Comparison of ENCODE assay signal across 10 mouse cellular contexts in the genomic region with DNA sequence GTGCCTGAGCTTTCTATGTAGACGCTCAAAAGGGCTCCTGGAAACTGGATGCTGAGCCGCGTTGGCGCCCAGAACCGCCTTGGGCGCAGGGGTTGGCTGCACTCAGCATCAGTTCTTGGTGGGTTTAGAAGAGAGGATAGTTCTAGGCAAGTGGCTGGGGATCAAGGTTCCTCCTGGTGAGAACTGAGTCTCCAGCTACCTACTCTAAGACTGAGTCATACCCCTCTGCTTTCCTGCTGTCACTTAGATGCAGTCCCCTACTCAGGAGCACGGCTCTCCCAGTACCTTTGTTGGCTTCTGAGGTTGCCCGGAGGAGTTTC. TPM values are rescaled to one million over a fixed set of nuclear protein-coding genes. Genes with fewer than 3 reads are reported as not detected.
DNase-seq lines count a peak whose midpoint lies in the region; ATAC-seq lines count a peak whose summit lies in the region.
"Had no signal": no experiment of that assay in that cellular context is flagged by ENCODE, and none has a peak within 500 bp of the region (broad histone marks: within the 10 kb centered on the region; RNA-seq: fewer than 3 reads in every experiment).

No protein-coding gene starts in this region.

- no peak for ATAC-seq in forebrain, embryonic 11.5 days (replicated peaks; ENCODE audit: low FRiP score)
- ATAC-seq in limb, embryonic 12.5 days (ENCODE audit: insufficient number of reproducible peaks, insufficient read depth, low FRiP score, low TSS enrichment, low read depth): no peak
- peak; percentile 36; the same call in 1 of the 2 replicates for ATAC-seq in neural tube, embryonic 15.5 days (ENCODE audit: low FRiP score)
- ATAC-seq in erythroblast, adult 5-6 weeks (replicated peaks; ENCODE audit: low FRiP score, poor library complexity, severe bottlenecking): no peak

- H3K27me3 ChIP-seq in forebrain, embryonic 11.5 days (ENCODE audit: control insufficient read depth, insufficient read depth, low read length): peaks cover 39% of the 10 kb centered on the region
- H3K27me3 ChIP-seq in limb, embryonic 12.5 days: peaks cover 54% of the 10 kb centered on the region
- H3K27me3 ChIP-seq in neural tube, embryonic 15.5 days (replicated peaks): peaks cover 47% of the 10 kb centered on the region

- no peak overlapping the region for H3K27ac ChIP-seq in forebrain, embryonic 11.5 days (ENCODE audit: low read depth, low read length)
- H3K27ac ChIP-seq in limb, embryonic 12.5 days: no peak overlapping the region
- no peak overlapping the region for H3K27ac ChIP-seq in neural tube, embryonic 15.5 days (replicated peaks)

- peaks cover 9% of the 10 kb centered on the region for H3K4me1 ChIP-seq in forebrain, embryonic 11.5 days (replicated peaks; ENCODE audit: control insufficient read depth, insufficient read depth, low read length)
- peaks cover 21% of the 10 kb centered on the region for H3K4me1 ChIP-seq in limb, embryonic 12.5 days (replicated peaks)
- peaks cover 31% of the 10 kb centered on the region for H3K4me1 ChIP-seq in neural tube, embryonic 15.5 days

- peak; percentile 19 to 30 for DNase-seq in left cerebral cortex, postnatal 25 days (ENCODE audit: low spot score in 2 of 2)
- DNase-seq in left cerebral cortex, postnatal 10 days (ENCODE audit: extremely low spot score in 1 of 2, low spot score in 2 of 2): no peak
- no peak for DNase-seq in forebrain, embryonic 11.5 days (ENCODE audit: low spot score)
- no peak for DNase-seq in thymus, postnatal 10 days (ENCODE audit: low spot score in 2 of 2)
- DNase-seq in spleen, postnatal 10 days (ENCODE audit: low spot score in 2 of 2): no peak
- DNase-seq: thymus, postnatal 25 days had no signal

- H3K4me3 ChIP-seq in forebrain, embryonic 11.5 days (ENCODE audit: low read depth, low read length): peak overlapping the region; percentile 22
- peak overlapping the region; percentile 43 for H3K4me3 ChIP-seq in limb, embryonic 12.5 days (replicated peaks)
- peak overlapping the region; percentile 44 for H3K4me3 ChIP-seq in neural tube, embryonic 15.5 days (replicated peaks)

- H3K9me3 ChIP-seq in forebrain, embryonic 11.5 days (ENCODE audit: control insufficient read depth, low read length): no peaks in the 10 kb centered on the region
- H3K9me3 ChIP-seq in limb, embryonic 12.5 days: no peaks in the 10 kb centered on the region
- H3K9me3 ChIP-seq in neural tube, embryonic 15.5 days (replicated peaks): no peaks in the 10 kb centered on the region
- H3K9me3 ChIP-seq: megakaryocyte, embryonic 14.5 days had no signal

- intact Hi-C loops in left cerebral cortex, postnatal 25 days (cut with DNase I): loop anchor here (1.0 kb wide), 1 partner anchor 343 kb away; no protein-coding TSS in a partner anchor
- intact Hi-C loops in left cerebral cortex, postnatal 10 days (cut with DNase I): loop anchor here (5.0 kb wide), 2 partner anchors 120 to 285 kb away; no protein-coding TSS in a partner anchor

- no peak overlapping the region for H3K9ac ChIP-seq in forebrain, embryonic 11.5 days (ENCODE audit: low read length)
- peak overlapping the region; percentile 35; the same call in 1 of the 2 replicates for H3K9ac ChIP-seq in limb, embryonic 12.5 days (replicated peaks)
- peak overlapping the region; percentile 44 for H3K9ac ChIP-seq in neural tube, embryonic 15.5 days (replicated peaks)

- H3K4me2 ChIP-seq in forebrain, embryonic 11.5 days (ENCODE audit: low read depth, low read length, severe bottlenecking): peak overlapping the region; percentile 49
- H3K4me2 ChIP-seq in limb, embryonic 12.5 days: peak overlapping the region; percentile 70
- peak overlapping the region; percentile 86 for H3K4me2 ChIP-seq in neural tube, embryonic 15.5 days

- no peaks in the 10 kb centered on the region for H3K36me3 ChIP-seq in forebrain, embryonic 11.5 days (ENCODE audit: control insufficient read depth, insufficient read depth, low read length)
- no peaks in the 10 kb centered on the region for H3K36me3 ChIP-seq in limb, embryonic 12.5 days
- no peaks in the 10 kb centered on the region for H3K36me3 ChIP-seq in neural tube, embryonic 15.5 days

- WGBS in forebrain, embryonic 11.5 days: 6% methylated on average over 8 of the region's 8 CpGs
- 9% methylated on average over 8 of the region's 8 CpGs for WGBS in limb, embryonic 12.5 days
- 4% methylated on average over 8 of the region's 8 CpGs for WGBS in neural tube, embryonic 15.5 days

RNA-seq across cellular contexts. Expression of a gene that starts 0.5 kb away (rescaled TPM):
- 1 to 10 TPM; 3.1 TPM for total RNA-seq in left cerebral cortex, postnatal 25 days (2021)
- total RNA-seq in left cerebral cortex, postnatal 10 days (2021): 1 to 10 TPM; 2.8 to 4.1 TPM
- 0.76 and 1.1 TPM in 2 replicates for polyA plus RNA-seq in forebrain, embryonic 11.5 days (2014; fragmentation: Nextera tagmentation; extraction: Ambion mirVana)
- 0.99 and 1.2 TPM in 2 replicates for polyA plus RNA-seq in limb, embryonic 12.5 days (2016; fragmentation: Nextera tagmentation; extraction: Ambion mirVana)
- 1.9 and 3.2 TPM in 2 replicates for polyA plus RNA-seq in neural tube, embryonic 15.5 days (2015; fragmentation: Nextera tagmentation; extraction: Ambion mirVana)
- total RNA-seq in erythroblast, adult 5-6 weeks (2015; ENCODE audit: low replicate concordance): not detected in 2 replicates
- total RNA-seq in erythroblast, adult 5-6 weeks (2017; ENCODE audit: low replicate concordance): not detected in 2 replicates

RNA-seq across cellular contexts. Expression of a gene that starts 27.3 kb away (rescaled TPM):
- total RNA-seq in left cerebral cortex, postnatal 25 days (2021): under 1 TPM; 0.39 to 0.66 TPM
- 1 to 10 TPM; 2.6 to 2.7 TPM for total RNA-seq in left cerebral cortex, postnatal 10 days (2021)
- polyA plus RNA-seq in forebrain, embryonic 11.5 days (2014; fragmentation: Nextera tagmentation; extraction: Ambion mirVana): 2.1 and 2.4 TPM in 2 replicates
- polyA plus RNA-seq in limb, embryonic 12.5 days (2016; fragmentation: Nextera tagmentation; extraction: Ambion mirVana): 2.1 and 3.5 TPM in 2 replicates
- polyA plus RNA-seq in neural tube, embryonic 15.5 days (2015; fragmentation: Nextera tagmentation; extraction: Ambion mirVana): 1.5 and 1.9 TPM in 2 replicates
- not detected in 2 replicates for total RNA-seq in erythroblast, adult 5-6 weeks (2015; ENCODE audit: low replicate concordance)
- total RNA-seq in erythroblast, adult 5-6 weeks (2017; ENCODE audit: low replicate concordance): 0.70 TPM in 1 of 2 replicates, not detected in the other

RNA-seq across cellular contexts. Expression of a gene that starts 36.8 kb away (rescaled TPM):
- not detected for total RNA-seq in left cerebral cortex, postnatal 25 days (2021)
- not detected for total RNA-seq in left cerebral cortex, postnatal 10 days (2021)
- polyA plus RNA-seq in forebrain, embryonic 11.5 days (2014; fragmentation: Nextera tagmentation; extraction: Ambion mirVana): 0.15 and 0.20 TPM in 2 replicates
- polyA plus RNA-seq in limb, embryonic 12.5 days (2016; fragmentation: Nextera tagmentation; extraction: Ambion mirVana): 0.09 and 0.15 TPM in 2 replicates
- not detected in 2 replicates for polyA plus RNA-seq in neural tube, embryonic 15.5 days (2015; fragmentation: Nextera tagmentation; extraction: Ambion mirVana)
- total RNA-seq in erythroblast, adult 5-6 weeks (2015; ENCODE audit: low replicate concordance): not detected in 2 replicates
- total RNA-seq in erythroblast, adult 5-6 weeks (2017; ENCODE audit: low replicate concordance): not detected in 2 replicates

RNA-seq across cellular contexts. Expression of a gene that starts 55.8 kb away (rescaled TPM):
- total RNA-seq in left cerebral cortex, postnatal 25 days (2021): 10 to 100 TPM; 10.5 to 11.5 TPM
- total RNA-seq in left cerebral cortex, postnatal 10 days (2021): 10 to 100 TPM in 1 of 2 experiments, 1 to 10 TPM in 1; 6.4 to 10.8 TPM
- polyA plus RNA-seq in forebrain, embryonic 11.5 days (2014; fragmentation: Nextera tagmentation; extraction: Ambion mirVana): 9.9 and 11.7 TPM in 2 replicates
- 14.9 and 17.9 TPM in 2 replicates for polyA plus RNA-seq in limb, embryonic 12.5 days (2016; fragmentation: Nextera tagmentation; extraction: Ambion mirVana)
- 12.4 and 13.9 TPM in 2 replicates for polyA plus RNA-seq in neural tube, embryonic 15.5 days (2015; fragmentation: Nextera tagmentation; extraction: Ambion mirVana)
- total RNA-seq in erythroblast, adult 5-6 weeks (2015; ENCODE audit: low replicate concordance): 1.0 TPM in 1 of 2 replicates, not detected in the other
- total RNA-seq in erythroblast, adult 5-6 weeks (2017; ENCODE audit: low replicate concordance): not detected in 2 replicates

Comparison
In these comparisons a context has a peak if more than half of its experiments do, and no peak if none do; other contexts are left out.
1. DNase-seq: peak in left cerebral cortex, postnatal 25 days (2 of 2); none in left cerebral cortex, postnatal 10 days (0 of 2), forebrain, embryonic 11.5 days (single experiment), thymus, postnatal 10 days (0 of 2) and spleen, postnatal 10 days (0 of 2).
2. Peak in every context shown above with its lines, with median percentiles within 50 percentile points of each other: H3K4me2 ChIP-seq and H3K4me3 ChIP-seq.